Mouse (Mus musculus): ENCODE results near the gene Cdc6. TPM values are rescaled to one million over a fixed set of nuclear protein-coding genes. Genes with fewer than 3 reads are reported as not detected.

Gene Cdc6
- polyA plus RNA-seq, 1 experiment from 2014 or later: 4.2 TPM

GRCm38 (mm10) chr11:98936170-98936569 lies 28.6 kb downstream of the Cdc6 start:
- Histone ChIP-seq H3K27ac (no peak overlapping the region), H3K9me3 (no peaks in the 10 kb centered on the region), H3K4me1 (peaks cover 67% of the 10 kb centered on the region), H3K27me3 (replicated peaks) (peaks cover 12% of the 10 kb centered on the region), H3K36me3 (replicated peaks) (no peaks in the 10 kb centered on the region), H3K4me2 (peak overlapping the region; percentile 99), H3K4me3 (0 out of 2 replicates have a peak overlapping the region, but pooled peaks have one; percentile 5), H3K9ac (no peak overlapping the region)
- no peak for ATAC-seq (replicated peaks)
- WGBS: 3% methylated on average over 29 of the region's 29 CpGs

- ATAC-seq (replicated peaks): 0 out of 2 replicates have a peak, but pooled peaks have one; percentile 28
- Histone ChIP-seq H3K9ac (peak overlapping the region; percentile 47), H3K36me3 (replicated peaks) (no peaks in the 10 kb centered on the region), H3K27ac (no peak overlapping the region), H3K9me3 (no peaks in the 10 kb centered on the region), H3K27me3 (replicated peaks) (peaks cover 12% of the 10 kb centered on the region), H3K4me2 (peak overlapping the region; percentile 99), H3K4me3 (peak overlapping the region; percentile 66), H3K4me1 (peaks cover 69% of the 10 kb centered on the region)
- WGBS: 3% methylated on average over 23 of the region's 23 CpGs
These were observed 29.2 kb downstream of the Cdc6 start for GRCm38 (mm10) chr11:98936606-98937409.

- WGBS: under 1% methylated on average over 35 of the region's 38 CpGs
- peaks cover 68% of the 10 kb centered on the region for H3K4me1 ChIP-seq
- H3K27me3 ChIP-seq (replicated peaks): peaks cover 12% of the 10 kb centered on the region
- peak overlapping the region; percentile 51 for H3K27ac ChIP-seq
- peak overlapping the region; percentile 99 for H3K4me2 ChIP-seq
- peak; percentile 86 for ATAC-seq (replicated peaks)
- peak overlapping the region; percentile 47 for H3K9ac ChIP-seq
- H3K9me3 ChIP-seq: no peaks in the 10 kb centered on the region
- no peaks in the 10 kb centered on the region for H3K36me3 ChIP-seq (replicated peaks)
- H3K4me3 ChIP-seq: peak overlapping the region; percentile 66
These were observed 29.9 kb downstream of the Cdc6 start for GRCm38 (mm10) chr11:98937410-98937913.

GRCm38 (mm10) chr11:98937914-98938694 lies 30.5 kb downstream of the Cdc6 start:
- ATAC-seq (replicated peaks): no peak
- peak overlapping the region; percentile 99 for H3K4me2 ChIP-seq
- 1% methylated on average over 39 of the region's 39 CpGs for WGBS
- H3K9ac ChIP-seq: peak overlapping the region; percentile 47
- peaks cover 12% of the 10 kb centered on the region for H3K27me3 ChIP-seq (replicated peaks)
- peaks cover 68% of the 10 kb centered on the region for H3K4me1 ChIP-seq
- no peaks in the 10 kb centered on the region for H3K36me3 ChIP-seq (replicated peaks)
- H3K4me3 ChIP-seq: peak overlapping the region; percentile 66
- peak overlapping the region; percentile 51 for H3K27ac ChIP-seq
- H3K9me3 ChIP-seq: no peaks in the 10 kb centered on the region

- H3K27ac ChIP-seq: no peak overlapping the region
- no peak for ATAC-seq (replicated peaks)
- no peak overlapping the region for H3K4me3 ChIP-seq
- peaks cover 12% of the 10 kb centered on the region for H3K27me3 ChIP-seq (replicated peaks)
- no peak overlapping the region for H3K9ac ChIP-seq
- H3K4me2 ChIP-seq: peak overlapping the region; percentile 99
- 47% methylated on average over 7 of the region's 7 CpGs for WGBS
- no peaks in the 10 kb centered on the region for H3K36me3 ChIP-seq (replicated peaks)
- peaks cover 74% of the 10 kb centered on the region for H3K4me1 ChIP-seq
- H3K9me3 ChIP-seq: no peaks in the 10 kb centered on the region
These were observed 31.1 kb downstream of the Cdc6 start for GRCm38 (mm10) chr11:98938701-98939083.

GRCm38 (mm10) chr11:98939084-98939952 lies 31.7 kb downstream of the Cdc6 start:
- Histone ChIP-seq H3K36me3 (replicated peaks) (no peaks in the 10 kb centered on the region), H3K9me3 (no peaks in the 10 kb centered on the region), H3K4me3 (no peak overlapping the region), H3K27ac (no peak overlapping the region), H3K27me3 (replicated peaks) (peaks cover 12% of the 10 kb centered on the region), H3K9ac (no peak overlapping the region), H3K4me2 (peak overlapping the region; percentile 99), H3K4me1 (peaks cover 79% of the 10 kb centered on the region)
- WGBS: 56% methylated on average over 15 of the region's 15 CpGs
- ATAC-seq (replicated peaks): no peak

- WGBS: 52% methylated on average over 11 of the region's 11 CpGs
- no peaks in the 10 kb centered on the region for H3K36me3 ChIP-seq (replicated peaks)
- no peak overlapping the region for H3K9ac ChIP-seq
- H3K27me3 ChIP-seq (replicated peaks): peaks cover 7% of the 10 kb centered on the region
- no peaks in the 10 kb centered on the region for H3K9me3 ChIP-seq
- H3K4me3 ChIP-seq: no peak overlapping the region
- no peak for ATAC-seq (replicated peaks)
- peak overlapping the region; percentile 19 for H3K4me2 ChIP-seq
- peaks cover 83% of the 10 kb centered on the region for H3K4me1 ChIP-seq
- H3K27ac ChIP-seq: no peak overlapping the region
These were observed 32.5 kb downstream of the Cdc6 start for GRCm38 (mm10) chr11:98939953-98940641.

- no peak for ATAC-seq (replicated peaks)
- Histone ChIP-seq H3K9ac (peak overlapping the region; percentile 62; the same call in 1 of the 2 replicates), H3K27ac (0 out of 2 replicates have a peak overlapping the region, but pooled peaks have one; percentile 89), H3K36me3 (replicated peaks) (no peaks in the 10 kb centered on the region), H3K4me1 (peaks cover 87% of the 10 kb centered on the region), H3K4me3 (peak overlapping the region; percentile 51; the same call in 1 of the 2 replicates), H3K9me3 (no peaks in the 10 kb centered on the region), H3K27me3 (replicated peaks) (peaks cover 2% of the 10 kb centered on the region; the same call in 1 of the 2 replicates), H3K4me2 (peak overlapping the region; percentile 81)
- 42% methylated on average over 3 of the region's 3 CpGs for WGBS
These were observed 33.2 kb downstream of the Cdc6 start for GRCm38 (mm10) chr11:98940776-98941175.

GRCm38 (mm10) chr11:98941341-98941825 lies 33.8 kb downstream of the Cdc6 start:
- Histone ChIP-seq H3K9me3 (no peaks in the 10 kb centered on the region), H3K4me1 (peaks cover 81% of the 10 kb centered on the region), H3K27me3 (replicated peaks) (peaks cover 2% of the 10 kb centered on the region; the same call in 1 of the 2 replicates), H3K4me3 (peak overlapping the region; percentile 51), H3K27ac (peak overlapping the region; percentile 89), H3K4me2 (peak overlapping the region; percentile 81), H3K9ac (peak overlapping the region; percentile 62), H3K36me3 (replicated peaks) (no peaks in the 10 kb centered on the region)
- WGBS: under 1% methylated on average over 12 of the region's 12 CpGs
- peak; percentile 7 for ATAC-seq (replicated peaks)

- H3K9me3 ChIP-seq: no peaks in the 10 kb centered on the region
- H3K4me3 ChIP-seq: peak overlapping the region; percentile 51
- peaks cover 75% of the 10 kb centered on the region for H3K4me1 ChIP-seq
- peaks cover 2% of the 10 kb centered on the region; the same call in 1 of the 2 replicates for H3K27me3 ChIP-seq (replicated peaks)
- no peaks in the 10 kb centered on the region for H3K36me3 ChIP-seq (replicated peaks)
- 2% methylated on average over 15 of the region's 15 CpGs for WGBS
- peak overlapping the region; percentile 89 for H3K27ac ChIP-seq
- H3K9ac ChIP-seq: peak overlapping the region; percentile 62
- H3K4me2 ChIP-seq: peak overlapping the region; percentile 81
- peak; percentile 60 for ATAC-seq (replicated peaks)
These were observed 34.4 kb downstream of the Cdc6 start for GRCm38 (mm10) chr11:98941826-98942550.

Measured in midbrain, embryonic 15.5 days (tissue).